Mouse (Mus musculus) ES-Bruce4 (cell line): ENCODE data around the gene Sema4c. TPM values are rescaled to one million over a fixed set of nuclear protein-coding genes. Genes with fewer than 3 reads are reported as not detected.
A peak's percentile ranks its signal among the peaks of the same experiment; 100 is the strongest.

ENCODE experiments used
- H3K27ac ChIP-seq: 2 replicates; pipeline ENCODE4 v1.5.1; 2012; ENCODE audit warnings: low read length, inconsistent platforms; ENCODE audit not compliant: insufficient read depth
- H3K27me3 ChIP-seq: 2 replicates; pipeline ENCODE4 v1.6.1; 2012; ENCODE audit warnings: mild to moderate bottlenecking, low read length, inconsistent platforms; ENCODE audit not compliant: control insufficient read depth, poor library complexity, insufficient read depth, severe bottlenecking
- H3K36me3 ChIP-seq: 2 replicates; pipeline ENCODE4 v1.6.1; 2012; ENCODE audit warnings: inconsistent platforms, mild to moderate bottlenecking, low read length, moderate library complexity; ENCODE audit not compliant: control insufficient read depth, poor library complexity, insufficient read depth, severe bottlenecking
- H3K4me1 ChIP-seq: one replicate; pipeline ENCODE4 v1.8.1; 2011; ENCODE audit warnings: low read length; ENCODE audit not compliant: control insufficient read depth, insufficient read depth
- H3K4me3 ChIP-seq: 2 replicates; pipeline ENCODE4 v1.5.1; 2011; ENCODE audit warnings: low read depth, mild to moderate bottlenecking, low read length
- H3K9ac ChIP-seq: 2 replicates; pipeline ENCODE4 v1.6.1; 2012; ENCODE audit warnings: low read depth, mild to moderate bottlenecking, inconsistent platforms; ENCODE audit not compliant: poor library complexity, severe bottlenecking
- H3K9me3 ChIP-seq: replicated peaks from 2 replicates; pipeline ENCODE4 v1.6.1; 2012; ENCODE audit warnings: mild to moderate bottlenecking, low read length, inconsistent platforms; ENCODE audit not compliant: control insufficient read depth, poor library complexity, insufficient read depth, severe bottlenecking
- CTCF ChIP-seq: IDR thresholded peaks from one replicate; pipeline ENCODE4 v1.8.1; 2011; ENCODE audit warnings: low read depth, low read length
- EP300 ChIP-seq: IDR thresholded peaks from 2 replicates; pipeline ENCODE4 v1.6.1; 2011; ENCODE audit warnings: low read depth, low read length; ENCODE audit not compliant: insufficient read depth
- POLR2A ChIP-seq: IDR thresholded peaks from one replicate; pipeline ENCODE4 v1.8.1; 2011; ENCODE audit warnings: low read length; ENCODE audit not compliant: insufficient read depth
- polyA plus RNA-seq: library from polyadenylated mRNA; stranded (reverse); fragments of >200 nt; gene quantifications from 2 replicates; pipeline ENCODE4 v1.2.4, GENCODE M21; 2011; ENCODE audit warnings: low read depth; ENCODE audit not compliant: missing spikeins, insufficient read depth, insufficient read length

The Sema4c gene
- polyA plus RNA-seq, 1 experiment, result 11.2 TPM

DNA sequence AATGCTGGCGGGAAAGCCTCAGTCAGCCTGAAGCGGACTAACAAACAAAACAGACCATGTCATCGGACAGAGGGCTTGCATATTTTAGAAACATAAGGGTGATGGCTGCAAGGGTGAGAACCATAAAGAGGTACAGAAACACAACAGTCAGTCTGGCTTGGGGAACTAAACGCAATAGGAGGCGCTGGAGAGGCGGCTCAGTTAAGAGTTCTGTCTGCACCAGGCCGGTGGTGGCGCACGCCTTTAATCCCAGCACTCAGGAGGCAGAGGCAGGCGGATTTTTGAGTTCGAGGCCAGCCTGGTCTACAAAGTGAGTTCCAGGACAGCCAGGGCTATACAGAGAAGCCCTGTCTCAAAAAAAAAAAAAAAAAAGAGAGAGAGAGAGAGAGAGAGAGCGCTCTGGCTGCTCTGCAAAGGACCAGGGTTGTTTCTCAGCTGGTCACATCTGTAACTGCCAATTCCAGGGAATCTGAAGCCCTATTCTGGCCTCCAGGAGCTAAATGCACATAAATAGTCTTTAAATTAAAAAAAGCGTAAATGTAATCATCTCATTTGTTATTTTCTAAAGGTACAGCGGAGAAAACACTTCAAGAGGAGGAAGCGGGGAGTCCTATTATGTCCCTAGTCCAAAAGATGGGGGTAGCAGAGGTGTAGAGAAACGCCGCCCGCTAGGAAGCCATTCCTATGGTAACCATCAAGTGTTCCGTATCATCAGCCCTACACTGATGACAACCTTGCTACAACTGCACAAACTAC, 12.1 kb downstream of the Sema4c start:
- Histone ChIP-seq H3K9ac (peak overlapping the region; percentile 66), H3K27ac (no peak overlapping the region), H3K4me1 (no peaks in the 10 kb centered on the region), H3K36me3 (no peaks in the 10 kb centered on the region), H3K9me3 (no peaks in the 10 kb centered on the region), H3K27me3 (no peaks in the 10 kb centered on the region), H3K4me3 (peak overlapping the region; percentile 94)
- TF ChIP-seq POLR2A (no peak), CTCF (peak; percentile 26), EP300 (no peak)

DNA sequence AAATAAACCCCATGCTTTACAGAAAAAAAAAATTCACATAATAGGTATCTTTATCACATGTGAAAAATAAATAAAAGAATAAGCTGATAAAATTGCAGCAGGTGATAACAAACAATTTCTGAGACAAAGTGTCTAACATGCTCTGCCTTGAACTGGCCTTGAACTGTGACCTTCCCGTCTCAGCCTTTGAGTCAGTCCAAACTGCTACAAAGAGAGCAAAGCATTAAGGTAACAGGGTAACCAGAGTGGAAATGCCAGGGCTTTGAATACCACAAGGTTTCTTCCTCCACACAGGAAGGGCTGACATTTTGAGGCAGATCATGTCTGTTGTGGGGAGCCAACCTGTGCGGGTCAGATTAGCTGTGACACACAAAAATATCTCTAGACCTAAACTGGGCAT, 12.8 kb downstream of the Sema4c start:
- no peaks in the 10 kb centered on the region for H3K9me3 ChIP-seq
- no peaks in the 10 kb centered on the region for H3K4me1 ChIP-seq
- no peak for TF ChIP-seq CTCF
- TF ChIP-seq EP300, result no peak
- no peak for TF ChIP-seq POLR2A
- H3K4me3 ChIP-seq, result no peak overlapping the region
- H3K27ac ChIP-seq, result no peak overlapping the region
- no peak overlapping the region for H3K9ac ChIP-seq
- no peaks in the 10 kb centered on the region for H3K36me3 ChIP-seq
- H3K27me3 ChIP-seq, result no peaks in the 10 kb centered on the region

DNA sequence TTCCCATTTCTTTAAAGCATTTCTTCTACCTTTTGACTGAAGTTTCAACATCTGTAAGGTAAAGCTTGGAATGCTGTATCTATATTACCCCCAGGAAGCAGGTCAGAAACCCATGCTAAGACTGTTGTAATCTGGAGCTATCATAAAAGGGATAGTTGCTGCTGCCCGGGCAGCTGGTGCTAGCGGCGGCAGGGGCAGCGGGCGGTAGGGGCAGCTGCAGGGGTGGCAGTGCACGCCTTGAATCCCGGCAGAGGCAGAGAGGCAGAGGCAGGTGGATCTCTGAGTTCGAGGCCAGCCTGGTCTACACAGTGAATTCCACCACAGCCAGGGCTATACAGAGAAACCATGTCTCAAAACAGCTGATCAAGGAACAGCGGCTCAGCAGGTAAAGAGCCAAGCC, 15.2 kb downstream of the Sema4c start:
- no peak overlapping the region for H3K4me3 ChIP-seq
- no peak overlapping the region for H3K9ac ChIP-seq
- H3K4me1 ChIP-seq, result no peaks in the 10 kb centered on the region
- no peaks in the 10 kb centered on the region for H3K36me3 ChIP-seq
- H3K9me3 ChIP-seq, result no peaks in the 10 kb centered on the region
- TF ChIP-seq EP300, result no peak
- no peak for TF ChIP-seq CTCF
- no peak for TF ChIP-seq POLR2A
- H3K27ac ChIP-seq, result no peak overlapping the region
- no peaks in the 10 kb centered on the region for H3K27me3 ChIP-seq

DNA sequence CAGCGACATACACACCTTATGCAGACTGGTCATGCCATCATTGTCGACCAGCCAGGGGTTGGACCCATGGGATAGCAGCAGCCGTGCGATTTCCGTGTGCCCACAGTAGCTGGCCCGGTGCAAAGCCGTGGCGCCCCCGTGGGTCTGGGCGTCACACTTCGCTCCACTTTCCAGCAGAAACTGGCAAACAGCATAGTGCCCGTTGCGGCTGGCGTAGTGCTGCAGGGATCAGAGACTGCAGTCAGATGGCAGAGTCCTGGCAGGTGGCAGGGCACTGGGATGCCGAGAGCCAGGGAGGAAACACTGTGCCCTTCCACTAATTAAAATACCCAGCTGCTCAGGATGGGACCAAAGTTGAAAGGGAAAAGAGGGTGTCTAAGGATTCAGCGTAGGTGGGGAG, 16.3 kb downstream of the Sema4c start:
- no peaks in the 10 kb centered on the region for H3K36me3 ChIP-seq
- H3K9me3 ChIP-seq, result no peaks in the 10 kb centered on the region
- H3K9ac ChIP-seq, result no peak overlapping the region
- no peaks in the 10 kb centered on the region for H3K4me1 ChIP-seq
- no peak overlapping the region for H3K4me3 ChIP-seq
- H3K27me3 ChIP-seq, result no peaks in the 10 kb centered on the region
- no peak overlapping the region for H3K27ac ChIP-seq
- TF ChIP-seq CTCF (no peak), POLR2A (no peak), EP300 (no peak)

DNA sequence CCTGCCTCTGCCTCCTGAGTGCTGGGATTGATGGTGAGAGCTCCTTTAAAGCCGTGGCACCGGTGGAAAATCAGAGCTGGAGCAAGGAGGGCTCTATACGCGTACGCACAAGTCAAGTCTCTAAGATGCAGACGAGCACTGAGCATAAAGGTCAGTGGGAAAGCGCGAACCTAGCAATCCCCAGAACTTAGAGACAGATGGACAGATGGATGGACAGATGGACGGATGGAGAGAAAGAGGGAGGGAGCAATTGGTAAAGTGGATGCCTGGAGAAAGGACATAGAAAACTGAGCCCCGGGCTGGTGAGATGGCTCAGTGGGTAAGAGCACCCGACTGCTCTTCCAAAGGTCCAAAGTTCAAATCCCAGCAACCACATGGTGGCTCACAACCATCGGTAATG, 17.3 kb downstream of the Sema4c start:
- H3K36me3 ChIP-seq, result no peaks in the 10 kb centered on the region
- H3K4me1 ChIP-seq, result no peaks in the 10 kb centered on the region
- TF ChIP-seq EP300 (no peak), CTCF (no peak), POLR2A (no peak)
- H3K27ac ChIP-seq, result no peak overlapping the region
- no peak overlapping the region for H3K4me3 ChIP-seq
- H3K27me3 ChIP-seq, result no peaks in the 10 kb centered on the region
- H3K9ac ChIP-seq, result no peak overlapping the region
- H3K9me3 ChIP-seq, result no peaks in the 10 kb centered on the region

DNA sequence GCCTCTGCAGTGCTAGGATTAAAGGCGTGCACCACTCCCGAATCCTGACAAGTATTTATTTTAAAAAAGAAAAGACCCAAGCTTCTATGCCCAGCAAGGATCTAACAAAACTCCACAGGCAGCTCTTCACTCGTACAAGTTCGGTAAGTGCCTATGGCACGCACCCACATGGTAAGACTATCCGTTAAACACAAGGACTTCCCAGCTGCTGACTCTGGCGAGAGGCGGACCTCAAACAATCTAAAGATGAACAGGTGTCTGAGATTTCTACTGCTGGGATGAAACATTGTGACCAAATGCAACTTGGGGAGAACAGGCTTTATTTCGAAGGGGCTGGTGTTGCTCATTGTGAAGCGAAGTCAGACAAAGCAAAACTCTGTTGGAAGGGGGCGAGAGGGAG, 18.0 kb downstream of the Sema4c start:
- Histone ChIP-seq H3K36me3 (no peaks in the 10 kb centered on the region), H3K27me3 (no peaks in the 10 kb centered on the region), H3K27ac (no peak overlapping the region), H3K9me3 (no peaks in the 10 kb centered on the region), H3K9ac (no peak overlapping the region), H3K4me3 (no peak overlapping the region), H3K4me1 (no peaks in the 10 kb centered on the region)
- no peak for TF ChIP-seq EP300
- no peak for TF ChIP-seq CTCF
- no peak for TF ChIP-seq POLR2A
